Mouse (Mus musculus) sigmoid colon, adult 10 weeks (tissue): ENCODE data around the gene Rho. TPM values are rescaled to one million over a fixed set of nuclear protein-coding genes. Genes with fewer than 3 reads are reported as not detected.

Experiments used
- polyA plus RNA-seq: library from polyadenylated mRNA; stranded (reverse); fragments of 350-450 nt; fragmentation: Illumina TruSeq; extraction: RNeasy Lipid Tissue Mini Kit (QIAGEN cat#74804); gene quantifications from one replicate; pipeline ENCODE4 v1.2.3, GENCODE M21; 2014; ENCODE audit warnings: low read depth, low replicate concordance

Gene Rho
- polyA plus RNA-seq, result not detected

GRCm38 (mm10) chr6:115931639-115932038, at the start of gene Rho:
TSS of gene Rho (plus strand) at chr6:115931748.

GRCm38 (mm10) chr6:115944638-115945037, 13.1 kb downstream of the Rho start, which contains the start of gene H1foo:
TSS of gene H1foo (plus strand) at chr6:115944938.

Other genes starting within 250 kb of the Rho start
- gene Tmem40, start 169.3 kb upstream of the Rho start, polyA plus RNA-seq, result not detected
- 2.3 TPM for gene Cand2, start 157.2 kb upstream of the Rho start, polyA plus RNA-seq
- gene Rpl32, start 123.0 kb upstream of the Rho start, polyA plus RNA-seq, result 203 TPM
- not detected for gene Efcab12, start 93.3 kb upstream of the Rho start, polyA plus RNA-seq
- gene Mbd4, start 78.4 kb upstream of the Rho start, polyA plus RNA-seq, result 7.8 TPM
- gene Ift122, start 78.3 kb upstream of the Rho start, polyA plus RNA-seq, result 3.0 TPM
- not detected for gene H1foo, start 13.2 kb downstream of the Rho start, polyA plus RNA-seq
- 2.2 TPM for gene Plxnd1, start 63.3 kb downstream of the Rho start, polyA plus RNA-seq